Mouse (Mus musculus) adrenal gland, postnatal 25 days (tissue): ENCODE measurements around the gene Cryl1. TPM values are rescaled to one million over a fixed set of nuclear protein-coding genes. Genes with fewer than 3 reads are reported as not detected.

Source experiments
- DNase-seq: peaks from one replicate; pipeline ENCODE4 v3.0.0; 2021; ENCODE audit warnings: mixed read lengths
- total RNA-seq: library from RNA; stranded (reverse); gene quantifications from 2 replicates; pipeline ENCODE4 v1.2.3, GENCODE M21; 2021

The Cryl1 gene
- total RNA-seq, 1 experiment from 2014 or later: 19.8 TPM

GRCm38 (mm10) chr14:57372348-57373102 is 25.8 kb downstream of the Cryl1 start:
- peak; percentile 50 for DNase-seq

- no peak for DNase-seq
Measured at GRCm38 (mm10) chr14:57367327-57367726, 31.0 kb downstream of the Cryl1 start.

- no peak for DNase-seq
Measured at GRCm38 (mm10) chr14:57366724-57367123, 31.6 kb downstream of the Cryl1 start.

GRCm38 (mm10) chr14:57365341-57365740 is 33.0 kb downstream of the Cryl1 start:
- no peak for DNase-seq

GRCm38 (mm10) chr14:57363833-57364232 is 34.5 kb downstream of the Cryl1 start:
- DNase-seq: no peak

- peak; percentile 79 for DNase-seq
Measured at GRCm38 (mm10) chr14:57362726-57363660, 35.3 kb downstream of the Cryl1 start.

GRCm38 (mm10) chr14:57357030-57357429 is 41.3 kb downstream of the Cryl1 start:
- no peak for DNase-seq

- no peak for DNase-seq
Measured at GRCm38 (mm10) chr14:57351521-57352235, 46.7 kb downstream of the Cryl1 start.

- no peak for DNase-seq
Measured at GRCm38 (mm10) chr14:57349955-57350354, 48.4 kb downstream of the Cryl1 start.

- no peak for DNase-seq
Measured at GRCm38 (mm10) chr14:57348155-57348554, 50.2 kb downstream of the Cryl1 start.

- no peak for DNase-seq
Measured at GRCm38 (mm10) chr14:57346135-57346534, 52.2 kb downstream of the Cryl1 start.

- DNase-seq: no peak
Measured at GRCm38 (mm10) chr14:57344781-57345492, 53.4 kb downstream of the Cryl1 start.

GRCm38 (mm10) chr14:57343057-57343750 is 55.1 kb downstream of the Cryl1 start:
- no peak for DNase-seq

- DNase-seq: no peak
Measured at GRCm38 (mm10) chr14:57342316-57343055, 55.8 kb downstream of the Cryl1 start.

GRCm38 (mm10) chr14:57338666-57339065 is 59.7 kb downstream of the Cryl1 start:
- no peak for DNase-seq

- DNase-seq: no peak
Measured at GRCm38 (mm10) chr14:57334833-57335232, 63.5 kb downstream of the Cryl1 start.

GRCm38 (mm10) chr14:57332503-57332902 is 65.8 kb downstream of the Cryl1 start:
- no peak for DNase-seq

GRCm38 (mm10) chr14:57331097-57331496 is 67.2 kb downstream of the Cryl1 start:
- DNase-seq: no peak

- DNase-seq: no peak
Measured at GRCm38 (mm10) chr14:57329600-57329999, 68.7 kb downstream of the Cryl1 start.

- no peak for DNase-seq
Measured at GRCm38 (mm10) chr14:57326771-57327170, 71.6 kb downstream of the Cryl1 start.
